Comparison of ENCODE assay signal across 9 mouse cellular contexts in genomic region chr5:30154013-30154412, GRCm38 (mm10). TPM values are rescaled to one million over a fixed set of nuclear protein-coding genes. Genes with fewer than 3 reads are reported as not detected.
DNase-seq lines count a peak whose midpoint lies in the region; ATAC-seq lines count a peak whose summit lies in the region.
"Had no signal": no experiment of that assay in that cellular context is flagged by ENCODE, and none has a peak within 500 bp of the region (broad histone marks: within the 10 kb centered on the region; RNA-seq: fewer than 3 reads in every experiment).

No protein-coding gene starts in this region.

- peak overlapping the region; percentile 81 for H3K4me2 ChIP-seq in lung, embryonic 16.5 days (ENCODE audit: low read depth, low read length)
- H3K4me2 ChIP-seq in hindbrain, embryonic 13.5 days, result peak overlapping the region; percentile 69
- peak overlapping the region; percentile 80 for H3K4me2 ChIP-seq in midbrain, embryonic 15.5 days

- DNase-seq in lung, postnatal 25 days (ENCODE audit: low spot score), result no peak
- DNase-seq in c-Kit-positive CD71-positive TER-119-positive erythroid progenitor cells, embryonic 14.5 days (ENCODE audit: low spot score), result peak; percentile 29
- DNase-seq in ovary, postnatal 14 days (ENCODE audit: low spot score), result no peak
- DNase-seq in urinary bladder, postnatal 36 days (ENCODE audit: low spot score in 2 of 2), result no peak

- no peaks in the 10 kb centered on the region for H3K27me3 ChIP-seq in lung, embryonic 16.5 days (ENCODE audit: control insufficient read depth, insufficient read depth, low read depth, low read length)
- H3K27me3 ChIP-seq in hindbrain, embryonic 13.5 days, result no peaks in the 10 kb centered on the region
- H3K27me3 ChIP-seq in midbrain, embryonic 15.5 days (replicated peaks), result no peaks in the 10 kb centered on the region

- no peaks in the 10 kb centered on the region for H3K9me3 ChIP-seq in lung, embryonic 16.5 days (ENCODE audit: control insufficient read depth, low read length)
- no peaks in the 10 kb centered on the region for H3K9me3 ChIP-seq in hindbrain, embryonic 13.5 days
- H3K9me3 ChIP-seq in midbrain, embryonic 15.5 days, result no peaks in the 10 kb centered on the region

- peak overlapping the region; percentile 92; the same call in 1 of the 2 replicates for H3K27ac ChIP-seq in lung, embryonic 16.5 days (ENCODE audit: low read length)
- no peak overlapping the region for H3K27ac ChIP-seq in hindbrain, embryonic 13.5 days
- no peak overlapping the region for H3K27ac ChIP-seq in midbrain, embryonic 15.5 days

- ATAC-seq in lung, embryonic 16.5 days (ENCODE audit: low read depth), result no peak
- no peak for ATAC-seq in hindbrain, embryonic 13.5 days (ENCODE audit: low FRiP score)
- ATAC-seq in midbrain, embryonic 15.5 days (replicated peaks), result no peak
- ATAC-seq in megakaryocyte progenitor cell, adult 5-6 weeks (replicated peaks; ENCODE audit: poor library complexity), result no peak

- H3K9ac ChIP-seq in lung, embryonic 16.5 days (ENCODE audit: low read length), result peak overlapping the region; percentile 97
- H3K9ac ChIP-seq in hindbrain, embryonic 13.5 days, result peak overlapping the region; percentile 79
- H3K9ac ChIP-seq in midbrain, embryonic 15.5 days, result peak overlapping the region; percentile 85

- peaks cover 7% of the 10 kb centered on the region for H3K4me1 ChIP-seq in lung, embryonic 16.5 days (replicated peaks; ENCODE audit: control insufficient read depth, insufficient read depth, low read length)
- H3K4me1 ChIP-seq in hindbrain, embryonic 13.5 days (replicated peaks), result peaks cover 33% of the 10 kb centered on the region
- H3K4me1 ChIP-seq in midbrain, embryonic 15.5 days, result peaks cover 23% of the 10 kb centered on the region

- H3K4me3 ChIP-seq in lung, embryonic 16.5 days (ENCODE audit: low read length), result peak overlapping the region; percentile 98
- H3K4me3 ChIP-seq in hindbrain, embryonic 13.5 days, result peak overlapping the region; percentile 69
- H3K4me3 ChIP-seq in midbrain, embryonic 15.5 days, result peak overlapping the region; percentile 93

- H3K36me3 ChIP-seq in lung, embryonic 16.5 days (ENCODE audit: control insufficient read depth, insufficient read depth, low read length), result no peaks in the 10 kb centered on the region
- no peaks in the 10 kb centered on the region for H3K36me3 ChIP-seq in hindbrain, embryonic 13.5 days
- no peaks in the 10 kb centered on the region for H3K36me3 ChIP-seq in midbrain, embryonic 15.5 days (replicated peaks)

- 18% methylated on average over 4 of the region's 4 CpGs for WGBS in lung, embryonic 16.5 days
- 25% methylated on average over 4 of the region's 4 CpGs for WGBS in hindbrain, embryonic 13.5 days
- 20% methylated on average over 4 of the region's 4 CpGs for WGBS in midbrain, embryonic 15.5 days

RNA-seq across cellular contexts. Expression of gene Hadha, which starts 0.9 kb away (rescaled TPM):
- 142 and 163 TPM in 2 replicates for polyA plus RNA-seq in lung, embryonic 16.5 days (2015; fragmentation: Nextera tagmentation; extraction: Ambion mirVana)
- 76.1 and 84.3 TPM in 2 replicates for polyA plus RNA-seq in hindbrain, embryonic 13.5 days (2015; fragmentation: Nextera tagmentation; extraction: Ambion mirVana)
- polyA plus RNA-seq in midbrain, embryonic 15.5 days (2015; fragmentation: Nextera tagmentation; extraction: Ambion mirVana), result 69.3 and 69.9 TPM in 2 replicates
- 49.5 and 54.4 TPM in 2 replicates for total RNA-seq in megakaryocyte progenitor cell, adult 5-6 weeks (2015)
- total RNA-seq in megakaryocyte progenitor cell, adult 5-6 weeks (2017), result 133 and 148 TPM in 2 replicates

RNA-seq across cellular contexts. Expression of gene Hadhb, which starts 1.0 kb away (rescaled TPM):
- 128 and 133 TPM in 2 replicates for polyA plus RNA-seq in lung, embryonic 16.5 days (2015; fragmentation: Nextera tagmentation; extraction: Ambion mirVana)
- 65.0 and 70.7 TPM in 2 replicates for polyA plus RNA-seq in hindbrain, embryonic 13.5 days (2015; fragmentation: Nextera tagmentation; extraction: Ambion mirVana)
- 49.6 and 55.7 TPM in 2 replicates for polyA plus RNA-seq in midbrain, embryonic 15.5 days (2015; fragmentation: Nextera tagmentation; extraction: Ambion mirVana)
- total RNA-seq in megakaryocyte progenitor cell, adult 5-6 weeks (2015), result 61.8 and 69.7 TPM in 2 replicates
- total RNA-seq in megakaryocyte progenitor cell, adult 5-6 weeks (2017), result 65.1 and 82.6 TPM in 2 replicates

RNA-seq across cellular contexts. Expression of gene 3110082J24Rik, which starts 48.1 kb away (rescaled TPM):
- not detected in 2 replicates for polyA plus RNA-seq in lung, embryonic 16.5 days (2015; fragmentation: Nextera tagmentation; extraction: Ambion mirVana)
- 6.4 and 7.2 TPM in 2 replicates for polyA plus RNA-seq in hindbrain, embryonic 13.5 days (2015; fragmentation: Nextera tagmentation; extraction: Ambion mirVana)
- 3.1 and 3.9 TPM in 2 replicates for polyA plus RNA-seq in midbrain, embryonic 15.5 days (2015; fragmentation: Nextera tagmentation; extraction: Ambion mirVana)
- total RNA-seq in megakaryocyte progenitor cell, adult 5-6 weeks (2015), result not detected in 2 replicates
- not detected in 2 replicates for total RNA-seq in megakaryocyte progenitor cell, adult 5-6 weeks (2017)
- total RNA-seq: heart, postnatal 14 days had no signal

RNA-seq across cellular contexts. Expression of gene Garem2, which starts 49.1 kb away (rescaled TPM):
- polyA plus RNA-seq in lung, embryonic 16.5 days (2015; fragmentation: Nextera tagmentation; extraction: Ambion mirVana), result 0.09 and 0.10 TPM in 2 replicates
- polyA plus RNA-seq in hindbrain, embryonic 13.5 days (2015; fragmentation: Nextera tagmentation; extraction: Ambion mirVana), result 14.0 and 15.0 TPM in 2 replicates
- 10.4 and 13.6 TPM in 2 replicates for polyA plus RNA-seq in midbrain, embryonic 15.5 days (2015; fragmentation: Nextera tagmentation; extraction: Ambion mirVana)
- 0.07 TPM in 1 of 2 replicates, not detected in the other for total RNA-seq in megakaryocyte progenitor cell, adult 5-6 weeks (2015)
- total RNA-seq in megakaryocyte progenitor cell, adult 5-6 weeks (2017), result not detected in 2 replicates

RNA-seq across cellular contexts. Expression of gene Adgrf3, which starts 51.5 kb away (rescaled TPM):
- 0.11 and 0.25 TPM in 2 replicates for polyA plus RNA-seq in lung, embryonic 16.5 days (2015; fragmentation: Nextera tagmentation; extraction: Ambion mirVana)
- polyA plus RNA-seq in hindbrain, embryonic 13.5 days (2015; fragmentation: Nextera tagmentation; extraction: Ambion mirVana), result not detected in 2 replicates
- not detected in 2 replicates for polyA plus RNA-seq in midbrain, embryonic 15.5 days (2015; fragmentation: Nextera tagmentation; extraction: Ambion mirVana)
- 0.27 TPM in 1 of 2 replicates, not detected in the other for total RNA-seq in megakaryocyte progenitor cell, adult 5-6 weeks (2015)
- total RNA-seq in megakaryocyte progenitor cell, adult 5-6 weeks (2017), result not detected in 2 replicates
